Mouse (Mus musculus) liver, embryonic 11.5 days (tissue): ENCODE measurements around the gene Tenm2. TPM values are rescaled to one million over a fixed set of nuclear protein-coding genes. Genes with fewer than 3 reads are reported as not detected.

Experiments used
- ATAC-seq: fragments of 200-750 bp; cut with Nextera tagmentation; replicated peaks from 2 replicates; pipeline ENCODE4 v1.8.0; 2017; ENCODE audit warnings: moderate number of reproducible peaks, mild to moderate bottlenecking, moderate TSS enrichment, moderate library complexity; ENCODE audit not compliant: low FRiP score
- DNase-seq: peaks from one replicate; pipeline ENCODE4 v3.0.0-alpha.2; 2017; ENCODE audit warnings: low spot score
- H3K27ac ChIP-seq: fragments of 300-500 bp; sonication (generic); 2 replicates; pipeline ENCODE4 v1.5.1; 2014; ENCODE audit warnings: mild to moderate bottlenecking, low read depth, low read length, control low read depth
- H3K27me3 ChIP-seq: fragments of 300-500 bp; sonication (generic); replicated peaks from 2 replicates; pipeline ENCODE4 v1.6.1; 2014; ENCODE audit warnings: low read length, mixed read lengths; ENCODE audit not compliant: control insufficient read depth, insufficient read depth
- H3K36me3 ChIP-seq: fragments of 300-500 bp; sonication (generic); 2 replicates; pipeline ENCODE4 v1.6.1; 2014; ENCODE audit warnings: mild to moderate bottlenecking, low read length, moderate library complexity, mixed read lengths; ENCODE audit not compliant: control insufficient read depth, insufficient read depth
- H3K4me1 ChIP-seq: fragments of 300-500 bp; sonication (generic); replicated peaks from 2 replicates; pipeline ENCODE4 v1.6.1; 2014; ENCODE audit warnings: low read length, mixed read lengths; ENCODE audit not compliant: control insufficient read depth, insufficient read depth
- H3K4me2 ChIP-seq: fragments of 300-500 bp; sonication (generic); 2 replicates; pipeline ENCODE4 v1.6.1; 2014; ENCODE audit warnings: mild to moderate bottlenecking, control low read depth, moderate library complexity
- H3K4me3 ChIP-seq: fragments of 300-500 bp; sonication (generic); 2 replicates; pipeline ENCODE4 v1.5.1; 2014; ENCODE audit warnings: low read depth, low read length, control low read depth
- H3K9ac ChIP-seq: fragments of 300-500 bp; sonication (generic); 2 replicates; pipeline ENCODE4 v1.6.1; 2014; ENCODE audit warnings: low read depth, low read length, control low read depth
- H3K9me3 ChIP-seq: fragments of 300-500 bp; sonication (generic); 2 replicates; pipeline ENCODE4 v1.6.1; 2016; ENCODE audit warnings: low read length, inconsistent platforms, mixed read lengths; ENCODE audit not compliant: control insufficient read depth
- WGBS: fragments of 180-500 bp; shearing (Covaris S2); extraction: QIAGEN DNeasy Blood & Tissue Kit; methylation state at CpG from one replicate; pipeline ENCODE4 v1.1.7; 2014; 5-methylcytosine and 5-hydroxymethylcytosine counted together
- polyA plus RNA-seq: library from polyadenylated mRNA; unstranded; fragments of >200 nt; fragmentation: Nextera tagmentation; extraction: Ambion mirVana; gene quantifications from 2 replicates; pipeline ENCODE4 v1.2.1, GENCODE M21; 2014

Tenm2 gene
- polyA plus RNA-seq, 1 experiment from 2014 or later, result 0.78 TPM

- DNase-seq, result no peak
- no peak overlapping the region for H3K9ac ChIP-seq
- H3K27me3 ChIP-seq, result peaks cover 41% of the 10 kb centered on the region
- no peak overlapping the region for H3K27ac ChIP-seq
- no peaks in the 10 kb centered on the region for H3K9me3 ChIP-seq
- no peaks in the 10 kb centered on the region for H3K36me3 ChIP-seq
- H3K4me3 ChIP-seq, result no peak overlapping the region
- 0 out of 2 replicates have a peak, but pooled peaks cover 2% of the 10 kb centered on the region for H3K4me1 ChIP-seq
- 64% methylated on average over 6 of the region's 6 CpGs for WGBS
- no peak for ATAC-seq
- H3K4me2 ChIP-seq, result no peak overlapping the region
Observed at GRCm38 (mm10) chr11:35976482-35976881, 1259.3 kb downstream of the Tenm2 start.

- no peak overlapping the region for H3K9ac ChIP-seq
- H3K4me1 ChIP-seq, result 0 out of 2 replicates have a peak, but pooled peaks cover 2% of the 10 kb centered on the region
- H3K4me3 ChIP-seq, result no peak overlapping the region
- no peak for DNase-seq
- H3K4me2 ChIP-seq, result no peak overlapping the region
- no peaks in the 10 kb centered on the region for H3K9me3 ChIP-seq
- H3K36me3 ChIP-seq, result no peaks in the 10 kb centered on the region
- peaks cover 28% of the 10 kb centered on the region for H3K27me3 ChIP-seq
- no peak overlapping the region for H3K27ac ChIP-seq
- ATAC-seq, result no peak
- 75% methylated on average over 6 of the region's 6 CpGs for WGBS
Observed at GRCm38 (mm10) chr11:35974632-35975450, 1260.9 kb downstream of the Tenm2 start.

- no peaks in the 10 kb centered on the region for H3K9me3 ChIP-seq
- H3K27me3 ChIP-seq, result peaks cover 11% of the 10 kb centered on the region
- no peak overlapping the region for H3K27ac ChIP-seq
- no peak for ATAC-seq
- no peak overlapping the region for H3K4me3 ChIP-seq
- 0 out of 2 replicates have a peak, but pooled peaks cover 2% of the 10 kb centered on the region for H3K4me1 ChIP-seq
- WGBS, result 47% methylated on average over 7 of the region's 7 CpGs
- H3K4me2 ChIP-seq, result no peak overlapping the region
- H3K36me3 ChIP-seq, result no peaks in the 10 kb centered on the region
- H3K9ac ChIP-seq, result no peak overlapping the region
- no peak for DNase-seq
Observed at GRCm38 (mm10) chr11:35973135-35973534, 1262.6 kb downstream of the Tenm2 start.

GRCm38 (mm10) chr11:35972270-35972931, 1263.4 kb downstream of the Tenm2 start:
- no peak overlapping the region for H3K27ac ChIP-seq
- no peaks in the 10 kb centered on the region for H3K4me1 ChIP-seq
- no peaks in the 10 kb centered on the region for H3K9me3 ChIP-seq
- H3K4me2 ChIP-seq, result no peak overlapping the region
- H3K9ac ChIP-seq, result no peak overlapping the region
- DNase-seq (no peak), ATAC-seq (no peak)
- H3K36me3 ChIP-seq, result no peaks in the 10 kb centered on the region
- WGBS, result 15% methylated on average over 6 of the region's 6 CpGs
- H3K4me3 ChIP-seq, result no peak overlapping the region
- H3K27me3 ChIP-seq, result peaks cover 4% of the 10 kb centered on the region

GRCm38 (mm10) chr11:35970806-35971705, 1264.7 kb downstream of the Tenm2 start:
- H3K9me3 ChIP-seq, result no peaks in the 10 kb centered on the region
- no peaks in the 10 kb centered on the region for H3K36me3 ChIP-seq
- H3K27ac ChIP-seq, result no peak overlapping the region
- no peak overlapping the region for H3K9ac ChIP-seq
- no peak overlapping the region for H3K4me3 ChIP-seq
- ATAC-seq (no peak), DNase-seq (no peak)
- H3K4me1 ChIP-seq, result no peaks in the 10 kb centered on the region
- 77% methylated on average over 19 of the region's 19 CpGs for WGBS
- no peak overlapping the region for H3K4me2 ChIP-seq
- H3K27me3 ChIP-seq, result no peaks in the 10 kb centered on the region; the same call in 1 of the 2 replicates

- Histone ChIP-seq H3K4me2 (no peak overlapping the region), H3K36me3 (no peaks in the 10 kb centered on the region), H3K4me1 (peaks cover 5% of the 10 kb centered on the region; the same call in 1 of the 2 replicates), H3K9me3 (no peaks in the 10 kb centered on the region), H3K9ac (no peak overlapping the region), H3K4me3 (no peak overlapping the region), H3K27me3 (no peaks in the 10 kb centered on the region; the same call in 1 of the 2 replicates), H3K27ac (no peak overlapping the region)
- DNase-seq (no peak), ATAC-seq (no peak)
- WGBS, result 89% methylated on average over 10 of the region's 10 CpGs
Observed at GRCm38 (mm10) chr11:35968291-35968690, 1267.5 kb downstream of the Tenm2 start.

- H3K27me3 ChIP-seq, result no peaks in the 10 kb centered on the region
- H3K4me3 ChIP-seq, result no peak overlapping the region
- H3K4me1 ChIP-seq, result peaks cover 5% of the 10 kb centered on the region; the same call in 1 of the 2 replicates
- H3K4me2 ChIP-seq, result no peak overlapping the region
- H3K36me3 ChIP-seq, result no peaks in the 10 kb centered on the region
- no peak overlapping the region for H3K9ac ChIP-seq
- WGBS, result 73% methylated on average over 9 of the region's 9 CpGs
- no peak overlapping the region for H3K27ac ChIP-seq
- DNase-seq (no peak), ATAC-seq (no peak)
- no peaks in the 10 kb centered on the region for H3K9me3 ChIP-seq
Observed at GRCm38 (mm10) chr11:35963981-35964549, 1271.7 kb downstream of the Tenm2 start.

GRCm38 (mm10) chr11:35963554-35963953, 1272.2 kb downstream of the Tenm2 start:
- DNase-seq (no peak), ATAC-seq (no peak)
- no peaks in the 10 kb centered on the region for H3K36me3 ChIP-seq
- H3K9me3 ChIP-seq, result no peaks in the 10 kb centered on the region
- WGBS, result 44% methylated on average over 2 of the region's 2 CpGs
- H3K27ac ChIP-seq, result no peak overlapping the region
- H3K9ac ChIP-seq, result no peak overlapping the region
- H3K4me2 ChIP-seq, result no peak overlapping the region
- H3K4me3 ChIP-seq, result no peak overlapping the region
- peaks cover 5% of the 10 kb centered on the region; the same call in 1 of the 2 replicates for H3K4me1 ChIP-seq
- H3K27me3 ChIP-seq, result no peaks in the 10 kb centered on the region
